Mouse (Mus musculus) forebrain, embryonic 10.5 days (tissue): ENCODE measurements around the gene Slc39a5. TPM values are rescaled to one million over a fixed set of nuclear protein-coding genes. Genes with fewer than 3 reads are reported as not detected.

Source experiments
- DNase-seq: peaks from one replicate; pipeline ENCODE4 v3.0.0-alpha.2; 2017; ENCODE audit warnings: low spot score; ENCODE audit errors: extremely low spot score
- H3K27ac ChIP-seq: fragments of 300-500 bp; sonication (generic); 2 replicates; pipeline ENCODE4 v1.5.1; 2016; ENCODE audit warnings: mild to moderate bottlenecking
- H3K27me3 ChIP-seq: fragments of 300-500 bp; sonication (generic); 2 replicates; pipeline ENCODE4 v1.6.1; 2016; ENCODE audit warnings: mild to moderate bottlenecking; ENCODE audit not compliant: poor library complexity, severe bottlenecking
- H3K36me3 ChIP-seq: fragments of 300-500 bp; sonication (generic); replicated peaks from 2 replicates; pipeline ENCODE4 v1.6.1; 2016; ENCODE audit warnings: mild to moderate bottlenecking, moderate library complexity
- H3K4me1 ChIP-seq: fragments of 300-500 bp; sonication (generic); 2 replicates; pipeline ENCODE4 v1.6.1; 2016
- H3K4me3 ChIP-seq: fragments of 300-500 bp; sonication (generic); 2 replicates; pipeline ENCODE4 v1.5.1; 2016; ENCODE audit warnings: mild to moderate bottlenecking, moderate library complexity
- H3K9me3 ChIP-seq: fragments of 300-500 bp; sonication (generic); 2 replicates; pipeline ENCODE4 v1.6.1; 2016; ENCODE audit warnings: mild to moderate bottlenecking, moderate library complexity
- WGBS: fragments of 180-500 bp; shearing (Covaris S2); methylation state at CpG from one replicate; pipeline ENCODE4 v1.1.7; 2016; 5-methylcytosine and 5-hydroxymethylcytosine counted together
- polyA plus RNA-seq: library from polyadenylated mRNA; unstranded; fragments of >200 nt; fragmentation: Nextera tagmentation; extraction: Ambion mirVana; gene quantifications from 2 replicates; pipeline ENCODE4 v1.2.1, GENCODE M21; 2016

The Slc39a5 gene
- polyA plus RNA-seq, 1 experiment from 2014 or later, result not detected

DNA sequence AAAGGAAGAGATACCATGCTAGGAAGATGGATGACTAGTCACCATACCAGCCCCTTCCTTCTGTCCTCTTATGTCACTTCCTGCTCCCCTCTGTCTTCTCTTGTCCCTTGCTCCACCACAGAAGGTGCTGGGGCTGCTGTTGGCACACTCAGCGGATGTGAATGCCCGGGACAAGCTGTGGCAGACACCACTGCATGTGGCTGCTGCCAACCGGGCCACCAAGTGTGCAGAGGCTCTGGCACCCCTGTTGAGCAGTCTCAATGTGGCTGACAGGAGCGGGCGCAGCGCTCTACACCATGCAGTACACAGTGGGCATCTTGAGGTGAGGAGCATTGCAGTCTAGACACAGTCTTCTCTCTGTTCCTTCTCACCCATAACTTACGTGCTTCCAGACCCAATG lies 21.8 kb downstream of the Slc39a5 start:
- Histone ChIP-seq H3K27ac (no peak overlapping the region), H3K27me3 (no peaks in the 10 kb centered on the region), H3K4me3 (peak overlapping the region; percentile 18), H3K4me1 (peaks cover 32% of the 10 kb centered on the region), H3K9me3 (no peaks in the 10 kb centered on the region), H3K36me3 (peaks cover 65% of the 10 kb centered on the region)
- 97% methylated on average over 7 of the region's 7 CpGs for WGBS
- DNase-seq, result no peak

DNA sequence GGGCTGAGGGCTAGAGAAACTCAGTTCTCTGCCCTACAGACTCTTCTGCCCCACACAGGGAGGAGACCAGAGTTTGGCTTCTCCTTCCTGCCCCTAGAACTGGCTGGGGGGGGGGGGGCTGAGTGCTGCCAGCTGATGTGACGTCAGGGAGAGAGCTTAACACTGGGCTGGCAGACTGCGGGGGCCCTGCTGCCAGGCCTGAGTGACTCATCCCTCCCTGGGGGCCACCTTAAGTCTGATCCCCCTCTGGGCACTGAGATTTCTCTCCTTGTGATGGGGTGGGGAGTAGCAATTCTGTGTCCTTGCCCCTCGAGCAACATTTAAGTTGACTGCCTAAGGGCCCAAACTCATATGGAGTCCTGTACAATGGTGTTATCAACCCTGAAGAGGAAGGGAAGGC lies 22.6 kb downstream of the Slc39a5 start:
- no peak for DNase-seq
- Histone ChIP-seq H3K27me3 (no peaks in the 10 kb centered on the region), H3K36me3 (peaks cover 57% of the 10 kb centered on the region), H3K9me3 (no peaks in the 10 kb centered on the region), H3K4me1 (peaks cover 32% of the 10 kb centered on the region), H3K27ac (0 out of 2 replicates have a peak overlapping the region, but pooled peaks have one; percentile 98), H3K4me3 (peak overlapping the region; percentile 75)
- 83% methylated on average over 3 of the region's 3 CpGs for WGBS

DNA sequence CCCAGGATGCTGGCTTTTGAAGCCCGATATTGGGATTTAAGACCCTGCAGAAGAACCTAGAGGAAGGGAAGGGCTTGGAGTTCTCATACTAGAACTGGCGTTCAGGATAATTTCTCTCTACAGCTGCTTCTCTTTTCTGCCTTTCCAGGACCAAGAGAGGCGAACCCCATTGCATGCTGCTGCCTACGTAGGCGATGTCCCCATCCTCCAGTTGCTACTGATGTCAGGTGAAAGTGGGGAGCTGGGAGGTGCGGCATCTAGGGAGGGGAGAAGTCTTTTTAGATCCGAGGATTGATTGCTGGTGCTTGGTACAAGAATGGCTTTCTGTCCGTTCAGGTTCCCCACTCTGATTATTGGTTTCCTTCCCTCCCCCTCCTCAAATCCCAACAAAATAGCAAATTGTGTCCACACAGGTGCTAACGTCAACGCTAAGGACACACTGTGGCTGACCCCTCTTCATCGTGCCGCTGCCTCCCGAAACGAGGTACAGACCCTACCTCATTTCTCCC lies 23.0 kb downstream of the Slc39a5 start:
- 59% methylated on average over 14 of the region's 14 CpGs for WGBS
- Histone ChIP-seq H3K27me3 (no peaks in the 10 kb centered on the region), H3K4me3 (peak overlapping the region; percentile 75), H3K9me3 (no peaks in the 10 kb centered on the region), H3K36me3 (peaks cover 52% of the 10 kb centered on the region), H3K27ac (peak overlapping the region; percentile 98), H3K4me1 (peaks cover 32% of the 10 kb centered on the region)
- DNase-seq, result no peak

DNA sequence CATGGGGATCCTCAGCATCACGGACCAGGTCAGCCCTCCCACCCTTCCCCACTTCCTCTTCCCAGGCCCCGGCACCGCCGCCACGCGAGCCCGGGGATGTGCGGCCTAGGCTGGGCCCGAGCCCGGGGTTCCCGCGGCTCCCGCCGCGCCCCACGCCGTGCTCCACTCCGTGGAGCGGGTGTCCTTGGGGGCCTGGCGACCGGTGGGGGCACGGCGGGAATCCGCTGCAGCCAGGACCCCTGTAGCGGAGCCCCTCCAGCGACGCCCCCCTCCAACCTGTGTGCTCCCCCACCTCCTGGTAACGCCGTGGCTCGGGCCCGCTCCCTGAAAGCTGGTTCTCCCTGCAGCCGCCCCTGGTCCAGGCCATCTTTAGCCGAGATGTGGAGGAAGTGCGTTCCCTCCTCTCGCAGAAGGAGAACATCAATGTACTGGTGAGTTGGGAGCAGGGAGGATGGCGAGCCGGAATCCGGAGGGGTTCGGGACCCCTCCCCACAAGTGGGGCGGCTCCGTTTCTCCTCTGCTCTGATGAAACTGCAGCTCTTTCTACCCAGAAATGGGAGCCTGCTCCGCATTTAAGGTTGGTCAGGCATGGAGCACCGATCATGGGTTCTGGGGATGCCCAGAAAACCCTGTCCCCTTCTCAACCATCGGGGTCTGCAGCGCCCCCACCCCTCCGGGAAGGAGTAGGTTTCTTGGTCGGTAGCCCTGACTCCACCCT lies 23.6 kb downstream of the Slc39a5 start:
- H3K36me3 ChIP-seq, result peaks cover 46% of the 10 kb centered on the region
- WGBS, result under 1% methylated on average over 43 of the region's 47 CpGs

DNA sequence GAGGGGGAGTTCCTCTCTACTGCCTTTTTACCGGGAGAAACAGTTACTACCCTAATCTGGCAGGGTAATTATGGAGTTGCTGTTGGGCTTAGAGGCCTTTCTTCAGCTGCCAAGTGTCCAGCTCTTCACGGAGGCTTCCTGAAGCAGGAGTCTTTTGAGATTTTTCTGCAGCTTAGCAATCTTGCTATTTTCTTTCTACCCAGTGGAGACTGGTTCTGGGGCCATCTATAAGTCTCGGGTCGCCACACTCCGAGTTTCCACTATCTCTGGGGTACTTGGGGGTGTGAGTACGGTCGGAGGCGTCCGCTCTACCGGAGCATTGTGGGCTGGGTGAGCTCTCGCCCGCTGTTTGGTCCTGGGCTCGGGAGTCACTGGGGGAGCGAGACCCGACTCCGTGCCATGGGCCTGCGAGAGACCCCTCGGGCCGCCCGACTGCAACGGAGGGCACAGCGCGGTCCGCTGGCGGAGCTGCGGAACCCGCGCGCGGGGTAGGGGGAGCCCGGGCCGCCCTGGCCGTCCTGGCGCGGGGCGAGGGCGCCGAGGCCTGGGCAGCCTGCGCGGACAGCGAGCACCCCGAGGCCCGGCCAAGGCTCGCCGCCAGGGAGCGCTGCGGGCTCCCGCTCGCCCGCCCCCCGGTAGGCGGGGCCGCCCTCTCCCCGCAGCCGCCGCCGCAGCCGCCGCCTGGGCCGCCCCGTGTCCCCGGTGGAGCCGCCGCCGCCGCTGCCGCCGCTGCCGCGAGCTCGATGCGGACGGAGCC lies 24.4 kb downstream of the Slc39a5 start, which contains the start of gene Ankrd52:
Gene Ankrd52 (plus strand): TSS at position 661 of the 757 bp plus-strand sequence.
- Histone ChIP-seq H3K27ac (peak within 1 kb of the TSS; percentile 98), H3K36me3 (peaks cover 39% of the 10 kb centered on the region), H3K4me1 (peaks cover 32% of the 10 kb centered on the region), H3K4me3 (peak within 1 kb of the TSS; percentile 75), H3K27me3 (no peaks in the 10 kb centered on the region), H3K9me3 (no peaks in the 10 kb centered on the region)
- peak; percentile 83 for DNase-seq
- WGBS, result under 1% methylated on average over 73 of the region's 73 CpGs

More for the DNA sequence above, 23.6 kb downstream of the Slc39a5 start:
- no peaks in the 10 kb centered on the region for H3K9me3 ChIP-seq
- peak overlapping the region; percentile 98 for H3K27ac ChIP-seq
- peaks cover 32% of the 10 kb centered on the region for H3K4me1 ChIP-seq
- peak overlapping the region; percentile 75 for H3K4me3 ChIP-seq
- no peaks in the 10 kb centered on the region for H3K27me3 ChIP-seq
- DNase-seq, result peak; percentile 59

DNA sequence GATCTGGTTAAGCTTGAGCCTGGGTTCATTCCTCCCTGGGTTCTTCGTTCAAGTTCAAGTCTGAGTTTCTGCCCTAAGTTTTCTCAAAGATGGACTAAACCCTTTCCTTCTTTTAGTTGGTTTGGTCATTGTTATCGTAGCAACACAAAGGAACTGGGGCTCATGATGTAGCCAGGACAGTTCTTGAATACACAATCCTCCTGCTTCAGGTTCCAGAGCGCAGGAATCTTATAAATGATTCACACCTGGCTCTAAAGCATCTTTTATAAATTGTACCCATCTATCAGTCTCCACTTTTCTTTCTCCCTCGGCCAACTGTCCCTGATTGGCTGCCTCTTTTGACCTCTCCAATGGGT lies 25.0 kb downstream of the Slc39a5 start:
- 48% methylated on average over 4 of the region's 4 CpGs for WGBS
- DNase-seq, result no peak

DNA sequence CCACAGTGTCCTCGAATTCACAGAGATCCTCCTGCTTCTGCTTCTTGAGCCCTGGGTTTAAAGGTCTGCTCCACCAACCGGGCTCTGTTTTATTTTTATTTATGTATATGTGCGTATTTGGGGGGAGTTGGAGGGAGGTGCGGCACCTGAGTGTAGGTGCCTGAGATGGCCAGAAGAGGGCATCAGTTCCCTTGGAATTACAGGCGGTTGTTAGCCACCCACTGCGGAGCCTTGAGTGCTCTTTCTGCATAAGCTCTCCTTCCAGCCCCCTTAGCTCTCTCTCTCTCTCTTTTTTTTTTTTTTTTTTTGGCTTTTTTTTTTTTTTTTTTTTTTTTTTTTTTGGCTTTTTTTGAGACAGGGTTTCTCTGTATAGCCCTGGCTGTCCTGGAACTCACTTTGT lies 26.6 kb downstream of the Slc39a5 start:
- Histone ChIP-seq H3K4me3 (no peak overlapping the region), H3K27me3 (no peaks in the 10 kb centered on the region), H3K27ac (no peak overlapping the region), H3K9me3 (no peaks in the 10 kb centered on the region), H3K36me3 (peaks cover 16% of the 10 kb centered on the region), H3K4me1 (peaks cover 37% of the 10 kb centered on the region)
- DNase-seq, result no peak
- WGBS, result 72% methylated on average over 6 of the region's 6 CpGs

More for the DNA sequence above, 25.0 kb downstream of the Slc39a5 start:
- H3K9me3 ChIP-seq, result no peaks in the 10 kb centered on the region
- H3K36me3 ChIP-seq, result peaks cover 33% of the 10 kb centered on the region
- no peaks in the 10 kb centered on the region for H3K27me3 ChIP-seq
- H3K4me3 ChIP-seq, result peak overlapping the region; percentile 75
- H3K27ac ChIP-seq, result peak overlapping the region; percentile 98
- H3K4me1 ChIP-seq, result peaks cover 32% of the 10 kb centered on the region

DNA sequence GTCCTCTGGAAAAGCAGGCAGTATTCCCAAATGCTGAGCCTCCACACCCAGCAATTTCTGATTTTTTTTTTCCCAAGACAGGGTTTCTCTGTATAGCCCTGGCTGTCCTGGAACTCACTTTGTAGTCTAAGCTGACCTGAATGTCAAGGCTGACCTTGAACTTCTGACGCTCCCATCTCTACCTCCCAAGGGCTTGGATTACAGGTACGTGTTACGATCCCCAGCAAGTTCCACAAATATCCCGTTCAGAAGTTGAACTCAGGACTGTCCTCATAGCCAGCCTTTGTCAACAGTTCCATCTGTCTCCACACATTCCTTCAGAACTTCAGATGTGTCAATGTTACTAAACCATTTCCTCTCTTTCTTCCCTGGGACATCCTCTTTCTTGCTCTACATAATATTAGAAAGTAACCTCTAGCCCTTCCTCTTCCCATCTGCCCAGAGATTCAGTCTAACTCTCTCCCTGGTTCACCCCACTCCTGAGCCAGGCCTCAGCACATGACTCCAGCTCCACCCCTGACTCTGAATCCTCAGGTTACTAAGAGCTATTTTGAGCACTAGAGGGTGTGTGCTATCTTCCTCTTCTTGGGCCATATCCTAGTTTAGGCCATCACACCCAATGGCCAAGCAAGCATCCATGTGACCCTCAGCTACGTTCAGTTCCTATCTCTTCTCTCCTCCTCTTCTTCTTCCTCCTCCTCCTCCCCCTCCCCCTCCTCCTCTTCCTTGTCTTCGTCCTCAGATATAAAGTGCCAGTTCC lies 27.9 kb downstream of the Slc39a5 start:
- H3K4me1 ChIP-seq, result peaks cover 30% of the 10 kb centered on the region
- H3K4me3 ChIP-seq, result no peak overlapping the region
- no peak for DNase-seq
- no peaks in the 10 kb centered on the region for H3K9me3 ChIP-seq
- H3K27me3 ChIP-seq, result no peaks in the 10 kb centered on the region
- H3K27ac ChIP-seq, result no peak overlapping the region
- WGBS, result 85% methylated on average over 6 of the region's 6 CpGs
- peaks cover 4% of the 10 kb centered on the region for H3K36me3 ChIP-seq

DNA sequence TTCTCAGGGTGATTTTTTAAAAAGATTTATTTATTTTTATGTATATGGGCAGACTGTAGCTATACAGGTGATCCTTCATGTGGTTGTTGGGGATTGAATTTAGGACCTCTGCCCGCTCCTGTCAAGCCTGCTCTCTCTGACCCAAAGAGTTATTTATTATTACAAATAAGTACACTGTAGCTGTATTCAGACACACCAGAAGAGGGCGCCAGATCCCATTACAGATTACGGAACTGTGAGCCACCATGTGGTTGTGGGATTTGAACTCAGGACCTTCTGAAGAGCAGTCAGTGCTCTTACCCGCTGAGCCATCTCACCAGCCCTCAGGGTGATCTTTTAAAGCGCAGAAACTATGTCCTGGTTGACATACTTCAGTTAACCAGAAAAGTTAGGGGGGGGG lies 28.9 kb downstream of the Slc39a5 start:
- 82% methylated on average over 5 of the region's 5 CpGs for WGBS
- H3K4me3 ChIP-seq, result no peak overlapping the region
- DNase-seq, result no peak

DNA sequence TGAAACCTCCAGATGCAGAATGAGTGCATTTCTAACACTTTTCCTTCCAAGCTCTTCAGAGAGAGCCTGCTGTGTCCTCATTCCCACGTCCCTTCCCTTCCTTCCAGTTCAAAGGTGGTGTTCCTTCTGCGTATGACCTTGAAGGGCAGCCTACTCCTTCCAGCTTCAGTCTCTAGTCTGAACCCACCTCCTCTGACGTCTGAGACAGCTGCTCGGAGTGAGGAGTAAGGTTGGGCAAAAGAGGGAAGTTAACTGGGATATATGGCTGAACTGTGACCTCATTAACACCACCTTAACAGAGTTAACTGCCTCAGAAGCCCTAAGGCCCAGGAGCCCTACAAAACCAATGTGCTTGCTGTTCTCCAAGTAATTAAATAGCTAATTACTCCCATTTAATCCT lies 30.4 kb downstream of the Slc39a5 start:
- no peak for DNase-seq
- H3K27me3 ChIP-seq, result no peaks in the 10 kb centered on the region
- H3K9me3 ChIP-seq, result no peaks in the 10 kb centered on the region
- peaks cover 21% of the 10 kb centered on the region for H3K4me1 ChIP-seq
- H3K36me3 ChIP-seq, result peaks cover 7% of the 10 kb centered on the region
- H3K27ac ChIP-seq, result no peak overlapping the region
- 60% methylated on average over 4 of the region's 4 CpGs for WGBS
- no peak overlapping the region for H3K4me3 ChIP-seq

More for the DNA sequence above, 28.9 kb downstream of the Slc39a5 start:
- no peaks in the 10 kb centered on the region for H3K9me3 ChIP-seq
- H3K36me3 ChIP-seq, result no peaks in the 10 kb centered on the region
- no peaks in the 10 kb centered on the region for H3K27me3 ChIP-seq
- H3K4me1 ChIP-seq, result peaks cover 33% of the 10 kb centered on the region
- no peak overlapping the region for H3K27ac ChIP-seq

DNA sequence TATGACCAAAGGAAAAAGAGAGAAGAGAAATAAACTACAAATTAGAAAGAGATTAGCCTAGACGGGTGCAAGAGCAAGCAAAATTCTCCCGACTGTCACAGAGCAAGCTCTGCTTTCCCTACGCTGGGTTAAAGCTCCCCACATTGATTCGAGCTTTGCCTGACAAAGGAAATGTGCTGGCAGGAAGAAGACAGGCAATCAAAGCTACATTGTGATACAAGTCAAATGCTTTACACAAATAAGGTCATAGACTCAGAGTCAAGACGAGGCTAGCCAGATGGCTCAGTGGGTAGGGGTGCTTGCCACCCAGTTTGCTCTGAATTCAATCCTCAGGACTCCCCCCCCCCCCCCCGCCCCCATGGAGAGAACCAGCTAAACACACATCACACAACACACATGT lies 31.0 kb downstream of the Slc39a5 start:
- H3K27me3 ChIP-seq, result no peaks in the 10 kb centered on the region
- 71% methylated on average over 5 of the region's 6 CpGs for WGBS
- no peak overlapping the region for H3K4me3 ChIP-seq

DNA sequence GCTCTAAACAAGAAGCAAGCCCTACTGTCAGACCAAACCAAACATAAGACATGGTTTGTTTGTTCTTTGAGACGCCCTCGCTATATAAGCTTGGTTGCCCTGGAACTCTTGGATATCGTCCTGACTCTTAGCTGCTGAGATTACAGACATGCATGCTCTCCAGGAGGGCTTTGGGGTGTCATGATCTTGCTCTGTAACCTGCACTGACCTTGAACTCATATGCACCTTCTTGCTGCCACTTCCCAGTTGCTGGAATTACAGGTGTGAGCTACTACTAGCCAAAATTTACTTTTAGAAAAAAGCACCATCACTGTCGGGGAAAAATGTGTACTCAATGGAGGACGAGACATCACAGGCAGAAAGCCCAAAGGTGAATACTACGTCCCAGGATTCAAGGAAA lies 31.4 kb downstream of the Slc39a5 start:
- 83% methylated on average over 6 of the region's 6 CpGs for WGBS
- peaks cover 21% of the 10 kb centered on the region for H3K4me1 ChIP-seq
- DNase-seq, result no peak
- H3K4me3 ChIP-seq, result peak overlapping the region; percentile 75
- H3K27me3 ChIP-seq, result no peaks in the 10 kb centered on the region
- H3K27ac ChIP-seq, result peak overlapping the region; percentile 88
- H3K36me3 ChIP-seq, result peaks cover 17% of the 10 kb centered on the region
- no peaks in the 10 kb centered on the region for H3K9me3 ChIP-seq

More for the DNA sequence above, 31.0 kb downstream of the Slc39a5 start:
- Histone ChIP-seq H3K27ac (no peak overlapping the region), H3K36me3 (peaks cover 13% of the 10 kb centered on the region), H3K9me3 (no peaks in the 10 kb centered on the region), H3K4me1 (peaks cover 21% of the 10 kb centered on the region)
- DNase-seq, result no peak
